13 mouse cellular contexts compared by ENCODE assay signal in the genomic region with DNA sequence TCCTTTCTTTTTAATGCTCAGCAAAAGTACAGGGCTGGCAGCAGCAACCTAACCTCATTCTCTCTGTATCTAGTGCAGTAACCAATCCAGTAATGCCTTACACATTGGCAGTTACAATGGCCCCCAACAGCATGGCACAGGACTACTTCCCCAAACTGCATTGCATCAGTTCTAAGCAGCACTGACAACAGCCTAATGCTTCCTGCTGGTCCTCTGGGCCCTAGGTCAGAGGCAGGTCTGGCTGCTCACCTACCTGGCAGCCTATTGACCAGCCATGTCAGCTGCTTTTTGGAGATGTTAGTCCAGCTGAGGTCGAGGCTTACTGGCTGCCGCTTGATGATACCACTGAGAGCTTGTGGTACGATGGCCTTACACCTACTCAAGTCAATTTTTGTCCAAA.
"Had no signal": no experiment of that assay in that cellular context is flagged by ENCODE, and none has a peak within 500 bp of the region (broad histone marks: within the 10 kb centered on the region; RNA-seq: fewer than 3 reads in every experiment).

No protein-coding gene starts in this region.

- ATAC-seq: liver, embryonic 12.5 days; midbrain, embryonic 15.5 days had no signal

- DNase-seq: kidney, adult 18-20 months; kidney, adult 9 months; kidney, postnatal 25 days; layer of hippocampus, adult 9-11 months; lung, adult 18-20 months; lung, postnatal 10 days; lung, postnatal 36 days; retina, postnatal 1 day; right cerebral cortex, postnatal 25 days; spleen, adult 18-20 months; thymus, postnatal 25 days had no signal
